In genomic region chr1:165046637-165047036, GRCm38 (mm10) we compare ENCODE assay signal across 8 mouse cellular contexts.
DNase-seq lines count a peak whose midpoint lies in the region; ATAC-seq lines count a peak whose summit lies in the region.

No protein-coding gene starts in this region.

- H3K9ac ChIP-seq in intestine, embryonic 16.5 days (ENCODE audit: low read depth, low read length), result no peak overlapping the region

- peak; percentile 96 for ATAC-seq in intestine, embryonic 16.5 days
- ATAC-seq in megakaryocyte progenitor cell, adult 5-6 weeks (replicated peaks; ENCODE audit: poor library complexity), result no peak

- 8% methylated on average over 7 of the region's 7 CpGs for WGBS in intestine, embryonic 16.5 days
- 34% methylated on average over 7 of the region's 7 CpGs for WGBS in midbrain, embryonic 10.5 days

- peak overlapping the region; percentile 47 for H3K27ac ChIP-seq in intestine, embryonic 16.5 days (ENCODE audit: low read length)
- H3K27ac ChIP-seq in midbrain, embryonic 10.5 days (replicated peaks), result peak overlapping the region; percentile 72

- H3K4me1 ChIP-seq in intestine, embryonic 16.5 days (ENCODE audit: control insufficient read depth, insufficient read depth, low read length), result peaks cover 12% of the 10 kb centered on the region
- peaks cover 38% of the 10 kb centered on the region for H3K4me1 ChIP-seq in midbrain, embryonic 10.5 days

- H3K4me3 ChIP-seq in intestine, embryonic 16.5 days (ENCODE audit: low read length), result no peak overlapping the region
- no peak overlapping the region for H3K4me3 ChIP-seq in midbrain, embryonic 10.5 days

- DNase-seq in layer of hippocampus, adult 11-12 months (ENCODE audit: low spot score), result peak; percentile 58
- no peak for DNase-seq in layer of hippocampus, postnatal 25 days (ENCODE audit: extremely low spot score in 1 of 2, low spot score in 1 of 2)
- peak; percentile 26 for DNase-seq in embryo, embryonic 11.5 days (ENCODE audit: low read depth, low spot score)
- DNase-seq in heart, adult 18-20 months, result peak; percentile 45 to 58
- peak; percentile 21 for DNase-seq in midbrain, embryonic 10.5 days (ENCODE audit: low spot score)
- DNase-seq in right cerebral cortex, postnatal 4 days, result peak; percentile 19

- no peaks in the 10 kb centered on the region for H3K9me3 ChIP-seq in intestine, embryonic 16.5 days (ENCODE audit: control insufficient read depth, low read length)
- no peaks in the 10 kb centered on the region for H3K9me3 ChIP-seq in midbrain, embryonic 10.5 days (replicated peaks)

- no peak overlapping the region for H3K4me2 ChIP-seq in intestine, embryonic 16.5 days (ENCODE audit: low read depth, low read length)

- H3K36me3 ChIP-seq in intestine, embryonic 16.5 days (ENCODE audit: control insufficient read depth, insufficient read depth, low read length), result no peaks in the 10 kb centered on the region
- H3K36me3 ChIP-seq in midbrain, embryonic 10.5 days, result no peaks in the 10 kb centered on the region

- no peaks in the 10 kb centered on the region for H3K27me3 ChIP-seq in intestine, embryonic 16.5 days (replicated peaks; ENCODE audit: control insufficient read depth, insufficient read depth, low read length)
- H3K27me3 ChIP-seq in midbrain, embryonic 10.5 days (ENCODE audit: low read depth, poor library complexity, severe bottlenecking), result no peaks in the 10 kb centered on the region

Comparison
In these comparisons a context has a peak if more than half of its experiments do, and no peak if none do; other contexts are left out.
1. DNase-seq: peak in layer of hippocampus, adult 11-12 months (single experiment), embryo, embryonic 11.5 days (single experiment), heart, adult 18-20 months (2 of 2), midbrain, embryonic 10.5 days (single experiment) and right cerebral cortex, postnatal 4 days (single experiment); none in layer of hippocampus, postnatal 25 days (0 of 2).